Mouse (Mus musculus): Measurements from ENCODE around the gene Stoml1. TPM values are rescaled to one million over a fixed set of nuclear protein-coding genes. Genes with fewer than 3 reads are reported as not detected.

Gene Stoml1
- polyA plus RNA-seq, 1 experiment from 2014 or later = 20.1 TPM

DNA sequence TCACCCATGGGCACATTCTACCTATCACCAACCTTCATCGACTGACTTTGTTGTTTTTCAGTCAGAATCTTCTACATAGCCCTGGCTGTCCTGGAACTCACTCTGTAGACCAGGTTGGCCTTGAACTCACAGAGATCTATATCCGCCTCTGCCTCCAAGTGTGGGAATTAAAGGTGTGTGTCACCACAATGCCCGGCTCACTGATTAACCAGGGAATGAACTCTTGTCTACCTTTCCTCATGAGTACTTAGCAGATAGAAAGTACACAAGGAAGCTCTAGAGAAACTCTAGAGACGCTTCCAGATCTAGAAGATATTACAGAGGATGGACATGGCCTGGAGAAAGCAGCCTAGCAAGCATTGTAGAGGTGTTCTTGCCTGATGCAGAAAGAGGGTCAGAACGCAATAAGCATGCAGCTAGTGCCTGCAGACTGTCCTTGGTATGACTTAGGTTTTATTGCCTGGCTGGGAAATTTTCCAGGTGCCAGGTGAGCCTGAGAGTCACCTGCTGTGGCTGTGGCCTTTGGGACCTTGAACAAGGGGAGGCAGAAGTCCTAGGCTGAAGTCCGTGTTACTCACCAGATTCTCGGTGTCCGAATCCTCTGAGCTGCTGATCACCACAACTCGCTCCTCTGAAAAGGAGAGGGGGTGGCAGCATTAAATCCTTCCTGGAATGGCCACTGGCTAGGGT lies 24.0 kb upstream of the Stoml1 start:
- Histone ChIP-seq H3K27ac (replicated peaks; ENCODE audit: low read depth, low read length) (no peak overlapping the region), H3K4me2 (ENCODE audit: low read depth, low read length) (no peak overlapping the region), H3K9ac (replicated peaks; ENCODE audit: low read length) (no peak overlapping the region), H3K9me3 (replicated peaks; ENCODE audit: control insufficient read depth, low read length) (no peaks in the 10 kb centered on the region), H3K27me3 (ENCODE audit: control insufficient read depth, insufficient read depth, low read length) (no peaks in the 10 kb centered on the region), H3K4me1 (ENCODE audit: control insufficient read depth, insufficient read depth, low read length) (no peaks in the 10 kb centered on the region), H3K36me3 (replicated peaks; ENCODE audit: control insufficient read depth, insufficient read depth, low read depth, low read length) (no peaks in the 10 kb centered on the region), H3K4me3 (ENCODE audit: low read depth, low read length) (no peak overlapping the region)
- no peak for ATAC-seq (replicated peaks; ENCODE audit: insufficient number of reproducible peaks, low FRiP score, low TSS enrichment, low read depth)
- no peak for DNase-seq (ENCODE audit: low spot score)
- WGBS = 95% methylated on average over 9 of the region's 9 CpGs

GRCm38 (mm10) chr9:58231746-58232145 lies 21.2 kb upstream of the Stoml1 start:
- Histone ChIP-seq H3K9ac (replicated peaks; ENCODE audit: low read length) (no peak overlapping the region), H3K4me3 (ENCODE audit: low read depth, low read length) (no peak overlapping the region), H3K36me3 (replicated peaks; ENCODE audit: control insufficient read depth, insufficient read depth, low read depth, low read length) (no peaks in the 10 kb centered on the region), H3K4me2 (ENCODE audit: low read depth, low read length) (no peak overlapping the region), H3K27me3 (ENCODE audit: control insufficient read depth, insufficient read depth, low read length) (no peaks in the 10 kb centered on the region), H3K9me3 (replicated peaks; ENCODE audit: control insufficient read depth, low read length) (no peaks in the 10 kb centered on the region), H3K4me1 (ENCODE audit: control insufficient read depth, insufficient read depth, low read length) (no peaks in the 10 kb centered on the region), H3K27ac (replicated peaks; ENCODE audit: low read depth, low read length) (no peak overlapping the region; the same call in 1 of the 2 replicates)
- ATAC-seq (replicated peaks; ENCODE audit: insufficient number of reproducible peaks, low FRiP score, low TSS enrichment, low read depth) = no peak; the same call in 1 of the 2 replicates
- 36% methylated on average over 6 of the region's 6 CpGs for WGBS
- DNase-seq (ENCODE audit: low spot score) = no peak

DNA sequence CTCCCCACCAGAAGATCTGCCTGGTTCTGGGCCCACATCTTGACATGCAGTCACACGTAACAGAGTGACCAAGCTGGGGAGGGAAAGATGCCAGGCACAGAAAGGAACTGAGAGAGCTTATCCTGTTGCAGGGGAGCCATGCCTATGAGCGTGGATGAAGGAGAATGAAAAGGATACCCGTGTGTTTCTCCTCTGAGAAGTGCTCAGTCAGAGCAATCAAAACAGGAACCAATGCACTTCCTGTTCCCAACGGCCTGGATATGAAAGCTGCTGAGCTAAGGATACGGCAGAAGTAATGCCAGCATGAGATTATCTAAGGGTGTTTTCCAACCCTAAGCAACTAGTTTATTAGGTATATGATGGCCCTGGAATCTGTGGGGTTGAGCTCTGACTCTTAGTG lies 20.6 kb upstream of the Stoml1 start:
- Histone ChIP-seq H3K36me3 (replicated peaks; ENCODE audit: control insufficient read depth, insufficient read depth, low read depth, low read length) (no peaks in the 10 kb centered on the region), H3K27me3 (ENCODE audit: control insufficient read depth, insufficient read depth, low read length) (no peaks in the 10 kb centered on the region), H3K9me3 (replicated peaks; ENCODE audit: control insufficient read depth, low read length) (no peaks in the 10 kb centered on the region), H3K27ac (replicated peaks; ENCODE audit: low read depth, low read length) (no peak overlapping the region; the same call in 1 of the 2 replicates), H3K4me2 (ENCODE audit: low read depth, low read length) (no peak overlapping the region), H3K9ac (replicated peaks; ENCODE audit: low read length) (no peak overlapping the region), H3K4me1 (ENCODE audit: control insufficient read depth, insufficient read depth, low read length) (no peaks in the 10 kb centered on the region), H3K4me3 (ENCODE audit: low read depth, low read length) (no peak overlapping the region)
- DNase-seq (ENCODE audit: low spot score) (no peak), ATAC-seq (replicated peaks; ENCODE audit: insufficient number of reproducible peaks, low FRiP score, low TSS enrichment, low read depth) (no peak)
- 37% methylated on average over 5 of the region's 5 CpGs for WGBS

- no peaks in the 10 kb centered on the region for H3K27me3 ChIP-seq (ENCODE audit: control insufficient read depth, insufficient read depth, low read length)
- DNase-seq (ENCODE audit: low spot score) = no peak
- no peak overlapping the region for H3K27ac ChIP-seq (replicated peaks; ENCODE audit: low read depth, low read length)
- no peaks in the 10 kb centered on the region for H3K9me3 ChIP-seq (replicated peaks; ENCODE audit: control insufficient read depth, low read length)
- H3K9ac ChIP-seq (replicated peaks; ENCODE audit: low read length) = no peak overlapping the region
- H3K36me3 ChIP-seq (replicated peaks; ENCODE audit: control insufficient read depth, insufficient read depth, low read depth, low read length) = no peaks in the 10 kb centered on the region
- 98% methylated on average over 28 of the region's 28 CpGs for WGBS
- H3K4me1 ChIP-seq (ENCODE audit: control insufficient read depth, insufficient read depth, low read length) = no peaks in the 10 kb centered on the region
- ATAC-seq (replicated peaks; ENCODE audit: insufficient number of reproducible peaks, low FRiP score, low TSS enrichment, low read depth) = no peak
- H3K4me2 ChIP-seq (ENCODE audit: low read depth, low read length) = no peak overlapping the region
- no peak overlapping the region for H3K4me3 ChIP-seq (ENCODE audit: low read depth, low read length)
These were observed 18.4 kb upstream of the Stoml1 start for GRCm38 (mm10) chr9:58234502-58235015.

DNA sequence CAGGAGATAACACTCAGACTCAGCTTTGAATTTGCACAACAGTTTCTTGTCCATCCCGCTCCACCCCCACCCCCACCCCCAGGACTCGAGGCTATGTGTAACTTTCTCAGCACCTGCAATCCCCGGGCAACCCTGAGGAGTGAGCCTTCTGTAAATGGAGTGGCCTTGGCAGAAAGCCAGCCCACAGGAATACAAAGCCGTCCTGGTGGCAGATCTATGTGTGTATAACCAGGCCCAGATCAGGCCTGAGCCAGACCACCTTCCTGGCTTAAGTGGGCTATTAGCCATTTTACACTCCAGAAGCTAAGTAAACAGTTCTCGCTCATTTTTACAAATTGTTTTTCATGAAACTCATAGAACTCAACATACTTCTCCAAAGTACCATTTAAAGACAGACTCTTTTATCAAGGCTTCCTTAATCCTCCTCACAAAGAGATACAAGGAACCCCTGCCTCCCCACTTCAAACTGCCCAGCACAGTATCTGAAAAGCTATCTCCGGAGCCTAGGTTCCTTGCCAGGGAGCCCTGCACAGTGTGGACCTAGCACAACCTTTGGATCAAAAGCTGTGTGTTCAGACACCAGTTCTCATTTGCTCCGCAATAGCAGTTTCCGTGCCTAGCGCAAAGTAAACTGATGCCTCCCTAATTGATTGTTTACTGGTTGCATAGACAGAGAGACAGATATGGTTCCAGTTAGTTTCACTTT lies 11.0 kb upstream of the Stoml1 start:
- ATAC-seq (replicated peaks; ENCODE audit: insufficient number of reproducible peaks, low FRiP score, low TSS enrichment, low read depth) (no peak), DNase-seq (ENCODE audit: low spot score) (peak; percentile 63)
- no peaks in the 10 kb centered on the region for H3K27me3 ChIP-seq (ENCODE audit: control insufficient read depth, insufficient read depth, low read length)
- no peaks in the 10 kb centered on the region for H3K36me3 ChIP-seq (replicated peaks; ENCODE audit: control insufficient read depth, insufficient read depth, low read depth, low read length)
- no peak overlapping the region for H3K4me3 ChIP-seq (ENCODE audit: low read depth, low read length)
- no peak overlapping the region for H3K4me2 ChIP-seq (ENCODE audit: low read depth, low read length)
- 61% methylated on average over 9 of the region's 9 CpGs for WGBS
- no peak overlapping the region for H3K9ac ChIP-seq (replicated peaks; ENCODE audit: low read length)
- no peak overlapping the region for H3K27ac ChIP-seq (replicated peaks; ENCODE audit: low read depth, low read length)
- peaks cover 1% of the 10 kb centered on the region; the same call in 1 of the 2 replicates for H3K4me1 ChIP-seq (ENCODE audit: control insufficient read depth, insufficient read depth, low read length)
- no peaks in the 10 kb centered on the region for H3K9me3 ChIP-seq (replicated peaks; ENCODE audit: control insufficient read depth, low read length)

- no peak for DNase-seq (ENCODE audit: low spot score)
- peaks cover 7% of the 10 kb centered on the region; the same call in 1 of the 2 replicates for H3K4me1 ChIP-seq (ENCODE audit: control insufficient read depth, insufficient read depth, low read length)
- H3K27me3 ChIP-seq (ENCODE audit: control insufficient read depth, insufficient read depth, low read length) = no peaks in the 10 kb centered on the region
- H3K4me3 ChIP-seq (ENCODE audit: low read depth, low read length) = no peak overlapping the region
- no peaks in the 10 kb centered on the region for H3K9me3 ChIP-seq (replicated peaks; ENCODE audit: control insufficient read depth, low read length)
- 87% methylated on average over 5 of the region's 5 CpGs for WGBS
- no peak for ATAC-seq (replicated peaks; ENCODE audit: insufficient number of reproducible peaks, low FRiP score, low TSS enrichment, low read depth)
- H3K36me3 ChIP-seq (replicated peaks; ENCODE audit: control insufficient read depth, insufficient read depth, low read depth, low read length) = no peaks in the 10 kb centered on the region
- H3K27ac ChIP-seq (replicated peaks; ENCODE audit: low read depth, low read length) = no peak overlapping the region
- no peak overlapping the region for H3K9ac ChIP-seq (replicated peaks; ENCODE audit: low read length)
- no peak overlapping the region for H3K4me2 ChIP-seq (ENCODE audit: low read depth, low read length)
These were observed 10.3 kb upstream of the Stoml1 start for GRCm38 (mm10) chr9:58242696-58243095.

- WGBS = 86% methylated on average over 6 of the region's 6 CpGs
- Histone ChIP-seq H3K9ac (replicated peaks; ENCODE audit: low read length) (no peak overlapping the region), H3K27me3 (ENCODE audit: control insufficient read depth, insufficient read depth, low read length) (no peaks in the 10 kb centered on the region), H3K4me3 (ENCODE audit: low read depth, low read length) (no peak overlapping the region), H3K27ac (replicated peaks; ENCODE audit: low read depth, low read length) (no peak overlapping the region), H3K4me2 (ENCODE audit: low read depth, low read length) (no peak overlapping the region), H3K9me3 (replicated peaks; ENCODE audit: control insufficient read depth, low read length) (no peaks in the 10 kb centered on the region), H3K36me3 (replicated peaks; ENCODE audit: control insufficient read depth, insufficient read depth, low read depth, low read length) (no peaks in the 10 kb centered on the region), H3K4me1 (ENCODE audit: control insufficient read depth, insufficient read depth, low read length) (peaks cover 7% of the 10 kb centered on the region)
- DNase-seq (ENCODE audit: low spot score) (no peak), ATAC-seq (replicated peaks; ENCODE audit: insufficient number of reproducible peaks, low FRiP score, low TSS enrichment, low read depth) (no peak)
These were observed 9.3 kb upstream of the Stoml1 start for GRCm38 (mm10) chr9:58243696-58244095.

- H3K9me3 ChIP-seq (replicated peaks; ENCODE audit: control insufficient read depth, low read length) = no peaks in the 10 kb centered on the region
- no peak for ATAC-seq (replicated peaks; ENCODE audit: insufficient number of reproducible peaks, low FRiP score, low TSS enrichment, low read depth)
- DNase-seq (ENCODE audit: low spot score) = no peak
- H3K27me3 ChIP-seq (ENCODE audit: control insufficient read depth, insufficient read depth, low read length) = no peaks in the 10 kb centered on the region
- H3K4me1 ChIP-seq (ENCODE audit: control insufficient read depth, insufficient read depth, low read length) = peaks cover 7% of the 10 kb centered on the region
- no peaks in the 10 kb centered on the region for H3K36me3 ChIP-seq (replicated peaks; ENCODE audit: control insufficient read depth, insufficient read depth, low read depth, low read length)
- H3K9ac ChIP-seq (replicated peaks; ENCODE audit: low read length) = no peak overlapping the region
- 74% methylated on average over 4 of the region's 4 CpGs for WGBS
- H3K4me3 ChIP-seq (ENCODE audit: low read depth, low read length) = no peak overlapping the region
- no peak overlapping the region for H3K27ac ChIP-seq (replicated peaks; ENCODE audit: low read depth, low read length)
- no peak overlapping the region for H3K4me2 ChIP-seq (ENCODE audit: low read depth, low read length)
These were observed 6.8 kb upstream of the Stoml1 start for GRCm38 (mm10) chr9:58246083-58246591.
